Mouse (Mus musculus) forebrain, postnatal 0 days (tissue): ENCODE results near the gene Gm44511. TPM values are rescaled to one million over a fixed set of nuclear protein-coding genes. Genes with fewer than 3 reads are reported as not detected.
"Not testable (repeated sequence)": the region's sequence is repeated elsewhere in the genome, so short reads cannot be mapped to it uniquely, and the experiment has no call there.

ENCODE experiments used
- ATAC-seq: fragments of 200-750 bp; cut with Nextera tagmentation; 2 replicates; pipeline ENCODE4 v1.8.0; 2017; ENCODE audit warnings: mild to moderate bottlenecking, moderate library complexity
- DNase-seq: peaks from one replicate; pipeline ENCODE4 v3.0.0-alpha.2; 2015
- H3K27ac ChIP-seq: fragments of 300-500 bp; sonication (generic); 2 replicates; pipeline ENCODE4 v1.5.1; 2014; ENCODE audit warnings: low read depth, mild to moderate bottlenecking, antibody characterized with exemption, low read length, moderate library complexity, mixed read lengths
- H3K27me3 ChIP-seq: fragments of 300-500 bp; sonication (generic); 2 replicates; pipeline ENCODE4 v1.6.1; 2014; ENCODE audit warnings: mild to moderate bottlenecking, low read length, mixed read lengths; ENCODE audit not compliant: insufficient read depth
- H3K36me3 ChIP-seq: fragments of 300-500 bp; sonication (generic); 2 replicates; pipeline ENCODE4 v1.6.1; 2014; ENCODE audit warnings: mild to moderate bottlenecking, moderate library complexity; ENCODE audit not compliant: insufficient read depth
- H3K4me1 ChIP-seq: fragments of 300-500 bp; sonication (generic); 2 replicates; pipeline ENCODE4 v1.6.1; 2014; ENCODE audit warnings: antibody characterized with exemption; ENCODE audit not compliant: insufficient read depth
- H3K4me2 ChIP-seq: fragments of 300-500 bp; sonication (generic); 2 replicates; pipeline ENCODE4 v1.6.1; 2014; ENCODE audit warnings: low read depth, mild to moderate bottlenecking, moderate library complexity
- H3K4me3 ChIP-seq: fragments of 300-500 bp; sonication (generic); 2 replicates; pipeline ENCODE4 v1.5.1; 2014; ENCODE audit warnings: low read depth, low read length, mixed read lengths
- H3K9ac ChIP-seq: fragments of 300-500 bp; sonication (generic); 2 replicates; pipeline ENCODE4 v1.6.1; 2014; ENCODE audit warnings: mild to moderate bottlenecking
- H3K9me3 ChIP-seq: fragments of 300-500 bp; sonication (generic); 2 replicates; pipeline ENCODE4 v1.6.1; 2016; ENCODE audit warnings: low read length
- CTCF ChIP-seq: sonication (generic); IDR thresholded peaks from 2 replicates; pipeline ENCODE4 v1.5.1; 2016; ENCODE audit warnings: antibody characterized with exemption, control low read depth, low read depth
- WGBS: fragments of 180-500 bp; shearing (Covaris S2); extraction: QIAGEN DNeasy Blood & Tissue Kit; methylation state at CpG from one replicate; pipeline ENCODE4 v1.1.7; 2014; 5-methylcytosine and 5-hydroxymethylcytosine counted together
- polyA plus RNA-seq: library from polyadenylated mRNA; unstranded; fragments of >200 nt; fragmentation: Nextera tagmentation; extraction: Ambion mirVana; gene quantifications from 2 replicates; pipeline ENCODE4 v1.2.1, GENCODE M21; 2015
- total RNA-seq: library from RNA; depleted of rRNA; stranded (reverse); fragments of >200 nt; gene quantifications from 2 replicates; pipeline ENCODE4 v1.2.3, GENCODE M21; 2014

The Gm44511 gene
- total and polyA plus RNA-seq, 2 experiments from 2014 or later: not detected

GRCm38 (mm10) chr6:128808532-128808931 lies 17.6 kb downstream of the Gm44511 start:
- no peaks in the 10 kb centered on the region for H3K36me3 ChIP-seq

GRCm38 (mm10) chr6:128807021-128807420 lies 19.1 kb downstream of the Gm44511 start:
- no peak overlapping the region for H3K27ac ChIP-seq
- no peaks in the 10 kb centered on the region for H3K36me3 ChIP-seq
- ATAC-seq (no peak), DNase-seq (no peak)
- no peaks in the 10 kb centered on the region for H3K27me3 ChIP-seq
- H3K9ac ChIP-seq: no peak overlapping the region
- peak; percentile 52; the same call in 1 of the 2 replicates for TF ChIP-seq CTCF
- no peaks in the 10 kb centered on the region for H3K9me3 ChIP-seq
- H3K4me1 ChIP-seq: no peaks in the 10 kb centered on the region
- WGBS: 61% methylated on average over 3 of the region's 3 CpGs
- H3K4me3 ChIP-seq: no peak overlapping the region
- no peak overlapping the region for H3K4me2 ChIP-seq

More at GRCm38 (mm10) chr6:128808532-128808931, 17.6 kb downstream of the Gm44511 start:
- ATAC-seq (peak; percentile 25; the same call in 1 of the 2 replicates), DNase-seq (peak; percentile 68)
- no peak overlapping the region for H3K4me2 ChIP-seq
- H3K27me3 ChIP-seq: no peaks in the 10 kb centered on the region
- no peaks in the 10 kb centered on the region for H3K4me1 ChIP-seq
- peak; percentile 69 for TF ChIP-seq CTCF
- no peaks in the 10 kb centered on the region for H3K9me3 ChIP-seq
- WGBS: 88% methylated on average over 5 of the region's 5 CpGs
- H3K4me3 ChIP-seq: no peak overlapping the region
- no peak overlapping the region for H3K27ac ChIP-seq
- no peak overlapping the region for H3K9ac ChIP-seq

- WGBS: 59% methylated on average over 7 of the region's 7 CpGs
These were observed 21.1 kb downstream of the Gm44511 start for GRCm38 (mm10) chr6:128804823-128805640.

DNA sequence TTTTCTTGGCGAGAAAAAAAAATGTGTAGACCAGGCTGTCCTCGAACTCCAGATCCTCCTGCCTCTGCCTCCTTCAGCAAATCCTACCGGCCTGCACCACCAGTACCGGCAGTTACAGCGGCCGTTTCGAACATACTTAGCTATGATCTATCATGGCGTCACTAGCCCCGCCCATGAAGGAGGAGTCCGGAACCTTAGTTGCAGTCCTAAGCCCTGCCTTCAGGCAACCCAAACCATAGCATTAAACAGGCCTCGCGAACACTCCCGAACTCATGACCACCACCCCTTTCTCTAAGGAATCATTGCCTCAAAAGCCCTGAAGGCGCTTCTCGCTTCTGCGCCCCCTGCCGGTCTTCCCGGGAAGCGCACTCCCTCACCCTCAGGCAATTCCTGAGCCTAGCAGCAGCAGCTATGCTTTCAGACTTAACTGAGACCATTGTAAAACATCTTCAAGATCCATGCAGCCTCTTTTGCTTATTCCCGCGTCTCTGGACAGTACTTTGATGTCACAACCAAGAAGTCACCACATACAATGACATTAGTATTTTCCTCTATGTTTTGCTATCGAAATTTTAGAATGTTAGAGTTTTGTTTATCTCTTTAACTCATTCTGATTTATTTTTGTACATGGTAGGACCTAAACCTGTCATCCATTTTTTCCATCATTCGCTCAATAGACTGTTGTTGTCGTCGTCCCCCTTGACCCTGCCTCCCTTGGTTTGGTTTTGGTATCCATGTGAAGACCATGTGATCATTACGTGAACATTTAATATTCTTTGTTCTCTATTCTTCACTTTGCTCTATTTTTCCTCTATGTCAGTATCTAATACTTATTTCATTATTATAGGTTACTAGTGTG lies 22.9 kb downstream of the Gm44511 start:
- Histone ChIP-seq H3K9ac (peak overlapping the region; percentile 62), H3K27me3 (no peaks in the 10 kb centered on the region), H3K36me3 (no peaks in the 10 kb centered on the region), H3K4me1 (no peaks in the 10 kb centered on the region), H3K9me3 (no peaks in the 10 kb centered on the region), H3K4me3 (peak overlapping the region; percentile 45), H3K4me2 (peak overlapping the region; percentile 55), H3K27ac (peak overlapping the region; percentile 82)
- peak; percentile 100 for DNase-seq
- peak; percentile 99 for TF ChIP-seq CTCF
- WGBS: 6% methylated on average over 26 of the region's 26 CpGs
- ATAC-seq: peak; percentile 92

More at GRCm38 (mm10) chr6:128804823-128805640, 21.1 kb downstream of the Gm44511 start:
- TF ChIP-seq CTCF: peak; percentile 63
- ATAC-seq (peak; percentile 7; the same call in 1 of the 2 replicates), DNase-seq (peak; percentile 70)
- H3K4me3 ChIP-seq, H3K4me1 ChIP-seq, H3K9me3 ChIP-seq, H3K9ac ChIP-seq, H3K27me3 ChIP-seq, H3K36me3 ChIP-seq, H3K4me2 ChIP-seq: not testable (repeated sequence)
- H3K27ac ChIP-seq: peak overlapping the region; percentile 36; the same call in 1 of the 2 replicates

DNA sequence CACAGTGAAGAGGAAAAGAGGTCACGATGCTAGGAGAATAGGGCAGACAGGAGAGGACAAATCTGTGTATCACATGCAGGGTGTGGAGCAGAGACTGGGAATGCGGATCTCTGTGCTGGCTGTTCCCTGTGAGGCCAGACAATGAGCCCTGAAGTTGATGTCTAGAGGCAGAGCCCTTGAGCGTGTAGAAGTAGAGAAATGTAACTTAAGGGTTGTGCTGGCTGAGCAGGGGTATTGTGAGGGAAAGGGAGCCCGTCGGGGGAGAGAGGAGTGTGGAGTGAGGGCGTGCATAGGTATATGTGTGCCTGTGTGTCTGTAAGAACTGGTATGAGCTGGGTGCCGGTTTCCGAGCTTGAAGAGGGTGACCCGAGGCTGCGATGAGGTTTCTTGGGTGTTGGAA lies 23.6 kb downstream of the Gm44511 start:
- Histone ChIP-seq H3K9me3 (no peaks in the 10 kb centered on the region), H3K27me3 (no peaks in the 10 kb centered on the region), H3K9ac (peak overlapping the region; percentile 62), H3K36me3 (no peaks in the 10 kb centered on the region), H3K27ac (peak overlapping the region; percentile 82), H3K4me1 (no peaks in the 10 kb centered on the region), H3K4me3 (peak overlapping the region; percentile 45), H3K4me2 (peak overlapping the region; percentile 55)
- WGBS: 7% methylated on average over 10 of the region's 10 CpGs
- no peak for DNase-seq
- ATAC-seq: peak; percentile 42
- no peak for TF ChIP-seq CTCF

GRCm38 (mm10) chr6:128800696-128801095 lies 25.4 kb downstream of the Gm44511 start:
- H3K27ac ChIP-seq, ATAC-seq, H3K4me1 ChIP-seq, H3K9me3 ChIP-seq, H3K27me3 ChIP-seq, H3K9ac ChIP-seq, DNase-seq, H3K36me3 ChIP-seq, H3K4me3 ChIP-seq: not testable (repeated sequence)
- 0 out of 2 replicates have a peak overlapping the region, but pooled peaks have one; percentile 10 for H3K4me2 ChIP-seq
- 77% methylated on average over 5 of the region's 5 CpGs for WGBS
